Mouse (Mus musculus) midbrain, embryonic 10.5 days (tissue): ENCODE data around the gene Nrde2. TPM values are rescaled to one million over a fixed set of nuclear protein-coding genes. Genes with fewer than 3 reads are reported as not detected.
"Not testable (repeated sequence)": the region's sequence is repeated elsewhere in the genome, so short reads cannot be mapped to it uniquely, and the experiment has no call there.

Source experiments
- DNase-seq: peaks from one replicate; pipeline ENCODE4 v3.0.0-alpha.2; 2017; ENCODE audit warnings: low spot score
- H3K27ac ChIP-seq: fragments of 300-500 bp; sonication (generic); replicated peaks from 2 replicates; pipeline ENCODE4 v1.5.1; 2016; ENCODE audit warnings: mild to moderate bottlenecking
- H3K27me3 ChIP-seq: fragments of 300-500 bp; sonication (generic); 2 replicates; pipeline ENCODE4 v1.6.1; 2016; ENCODE audit warnings: low read depth, mild to moderate bottlenecking; ENCODE audit not compliant: poor library complexity, severe bottlenecking
- H3K36me3 ChIP-seq: fragments of 300-500 bp; sonication (generic); 2 replicates; pipeline ENCODE4 v1.6.1; 2016; ENCODE audit warnings: mild to moderate bottlenecking, moderate library complexity
- H3K4me1 ChIP-seq: fragments of 300-500 bp; sonication (generic); 2 replicates; pipeline ENCODE4 v1.6.1; 2016
- H3K4me3 ChIP-seq: fragments of 300-500 bp; sonication (generic); 2 replicates; pipeline ENCODE4 v1.5.1; 2016; ENCODE audit warnings: mild to moderate bottlenecking, moderate library complexity
- H3K9me3 ChIP-seq: fragments of 300-500 bp; sonication (generic); replicated peaks from 2 replicates; pipeline ENCODE4 v1.6.1; 2016; ENCODE audit warnings: mild to moderate bottlenecking
- WGBS: fragments of 180-500 bp; shearing (Covaris S2); methylation state at CpG from one replicate; pipeline ENCODE4 v1.1.7; 2016; 5-methylcytosine and 5-hydroxymethylcytosine counted together
- polyA plus RNA-seq: library from polyadenylated mRNA; unstranded; fragments of >200 nt; fragmentation: Nextera tagmentation; extraction: Ambion mirVana; gene quantifications from 2 replicates; pipeline ENCODE4 v1.2.1, GENCODE M21; 2016

Gene Nrde2
- polyA plus RNA-seq, 1 experiment from 2014 or later: 14.1 TPM

DNA sequence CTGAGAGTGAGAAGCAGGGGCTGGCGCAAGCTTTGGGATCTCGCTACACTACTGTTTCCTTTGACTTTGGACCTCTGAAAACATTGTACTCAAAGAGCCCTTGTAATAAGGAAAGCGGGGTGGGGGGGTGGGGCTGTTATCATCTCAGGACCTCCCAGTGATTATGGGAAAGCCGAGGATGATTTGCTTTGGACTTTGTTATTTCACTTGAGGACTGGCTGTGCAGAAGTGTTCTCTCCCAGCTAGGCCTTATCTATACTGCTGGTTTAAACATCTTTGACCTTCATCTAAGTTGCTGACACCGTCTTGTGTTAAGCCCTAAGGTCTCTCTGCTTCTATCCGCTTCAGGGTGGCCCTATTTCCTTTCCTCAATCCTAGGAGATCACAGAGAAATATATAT, 31.3 kb upstream of the Nrde2 start:
- H3K9me3 ChIP-seq: no peaks in the 10 kb centered on the region
- no peak overlapping the region for H3K4me3 ChIP-seq
- no peaks in the 10 kb centered on the region for H3K27me3 ChIP-seq
- 90% methylated on average over 6 of the region's 6 CpGs for WGBS
- H3K27ac ChIP-seq: no peak overlapping the region
- DNase-seq: no peak
- H3K36me3 ChIP-seq: no peaks in the 10 kb centered on the region
- H3K4me1 ChIP-seq: peaks cover 29% of the 10 kb centered on the region

DNA sequence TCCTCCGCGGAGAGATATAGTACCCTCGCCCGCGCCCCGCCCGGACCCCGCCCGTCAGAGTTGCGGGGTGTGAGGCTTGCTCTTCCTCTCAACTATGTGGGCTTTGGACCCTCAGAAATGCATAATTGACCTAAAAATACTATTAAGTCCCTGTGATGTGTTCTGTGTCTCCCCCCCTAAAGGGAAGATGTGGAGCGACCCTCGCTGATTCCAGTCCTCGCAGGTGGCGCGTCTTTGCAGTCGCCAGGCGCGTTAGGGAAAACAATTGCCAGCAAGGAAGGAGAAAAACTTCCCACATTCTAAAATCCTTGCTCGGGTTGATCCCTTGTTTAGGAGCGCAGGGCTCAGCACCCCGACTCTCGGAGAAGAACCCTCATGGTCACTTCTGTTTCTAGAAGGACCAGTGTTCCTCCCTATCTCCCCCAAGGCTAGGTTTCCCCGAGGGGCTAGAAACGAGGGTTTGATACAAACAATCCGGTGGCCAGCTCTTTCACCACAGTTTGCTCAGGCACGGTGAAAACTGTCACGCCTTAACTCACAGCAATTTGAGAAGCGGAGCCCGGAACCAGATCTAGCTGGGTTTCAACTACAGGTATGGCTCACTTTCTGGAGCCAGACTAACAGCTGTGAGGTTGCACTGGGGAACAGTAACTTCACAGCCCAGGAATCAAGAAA, 28.4 kb upstream of the Nrde2 start:
- Histone ChIP-seq H3K36me3 (no peaks in the 10 kb centered on the region), H3K27me3 (no peaks in the 10 kb centered on the region), H3K4me3 (peak overlapping the region; percentile 72), H3K4me1 (peaks cover 32% of the 10 kb centered on the region), H3K27ac (peak overlapping the region; percentile 97), H3K9me3 (0 out of 2 replicates have a peak, but pooled peaks cover 2% of the 10 kb centered on the region)
- 1% methylated on average over 29 of the region's 29 CpGs for WGBS
- no peak for DNase-seq

DNA sequence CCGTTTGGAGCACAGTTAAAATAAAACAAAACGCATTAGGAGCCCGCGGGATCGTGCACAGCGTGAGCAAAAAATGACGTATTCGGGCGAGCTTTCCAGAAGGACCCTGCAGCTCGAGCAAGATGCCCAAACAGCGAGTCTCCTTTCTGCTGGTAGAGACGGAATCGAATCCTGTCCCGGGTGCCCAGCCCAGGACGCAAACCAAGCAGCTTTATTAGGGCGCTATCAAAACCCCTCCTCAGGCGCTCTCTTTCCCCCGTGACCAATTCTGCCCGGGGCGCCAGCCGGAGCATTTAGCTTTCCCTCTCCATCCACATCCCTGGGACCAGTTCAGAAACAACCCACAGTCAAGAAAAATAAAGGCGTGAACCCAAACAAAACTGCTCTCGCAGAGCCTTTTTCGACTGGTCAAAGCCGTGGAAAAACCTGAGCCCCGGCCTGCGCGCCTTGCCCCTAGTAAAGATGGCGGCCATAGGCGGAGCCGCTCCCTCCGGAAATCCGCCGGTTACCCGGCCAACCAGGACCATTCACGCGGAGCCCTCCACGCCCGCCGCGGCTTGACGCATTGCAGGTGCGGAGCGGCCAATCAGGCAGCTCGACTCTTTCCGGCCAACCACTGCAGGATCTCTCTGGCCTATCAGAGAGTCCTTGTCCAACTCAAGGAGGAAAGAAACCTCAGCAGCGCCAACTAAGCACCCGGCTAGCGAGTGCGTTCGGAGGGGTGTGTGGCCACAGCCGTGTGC, 27.7 kb upstream of the Nrde2 start:
- Histone ChIP-seq H3K4me1 (peaks cover 28% of the 10 kb centered on the region), H3K36me3 (no peaks in the 10 kb centered on the region), H3K27ac (peak overlapping the region; percentile 97), H3K4me3 (peak overlapping the region; percentile 72), H3K27me3 (no peaks in the 10 kb centered on the region), H3K9me3 (0 out of 2 replicates have a peak, but pooled peaks cover 4% of the 10 kb centered on the region)
- under 1% methylated on average over 52 of the region's 52 CpGs for WGBS
- peak; percentile 99 for DNase-seq

DNA sequence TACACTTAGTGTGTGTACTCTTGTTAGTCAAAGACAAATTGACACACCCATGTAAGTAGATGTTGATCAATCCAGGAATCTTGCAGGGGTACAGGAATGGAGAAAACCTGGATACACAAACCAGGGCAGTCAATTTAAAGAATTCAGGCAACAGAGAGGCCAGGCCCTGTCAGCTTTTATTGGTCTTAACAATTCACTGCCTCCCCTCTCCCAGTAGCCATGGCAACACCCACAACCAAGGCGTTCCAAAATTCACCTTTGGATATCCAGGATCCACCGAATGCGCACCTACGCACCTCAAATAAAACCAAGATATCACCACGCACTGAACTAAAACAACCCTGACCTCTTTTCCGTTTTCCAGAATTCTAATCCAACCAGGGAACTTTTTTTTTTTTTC, 26.9 kb upstream of the Nrde2 start:
- H3K27ac ChIP-seq: peak overlapping the region; percentile 97
- WGBS: 14% methylated on average over 6 of the region's 6 CpGs
- H3K27me3 ChIP-seq: no peaks in the 10 kb centered on the region
- H3K4me1 ChIP-seq: peaks cover 22% of the 10 kb centered on the region
- H3K36me3 ChIP-seq: no peaks in the 10 kb centered on the region
- H3K4me3 ChIP-seq: peak overlapping the region; percentile 72
- 0 out of 2 replicates have a peak, but pooled peaks cover 4% of the 10 kb centered on the region for H3K9me3 ChIP-seq
- DNase-seq: peak; percentile 55

DNA sequence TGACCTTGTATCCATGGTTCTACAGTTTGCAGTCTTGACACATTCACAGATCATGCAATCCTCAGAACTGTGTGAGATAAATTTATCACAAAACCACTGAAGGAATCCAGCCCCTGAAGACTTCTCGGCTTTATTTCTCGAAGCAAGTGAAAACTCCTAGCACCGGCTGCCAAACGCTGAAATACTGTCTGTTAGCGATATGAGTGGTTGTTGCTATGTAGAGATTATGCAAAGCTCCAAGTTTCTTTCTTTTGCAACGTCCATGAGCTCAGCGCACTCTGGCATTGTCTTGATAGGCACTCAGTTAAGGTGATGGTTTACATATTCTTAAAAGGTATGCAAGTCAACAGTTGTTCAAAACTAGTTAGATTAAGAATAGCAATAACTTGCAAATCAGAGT, 26.4 kb upstream of the Nrde2 start:
- Histone ChIP-seq H3K36me3 (no peaks in the 10 kb centered on the region), H3K9me3 (0 out of 2 replicates have a peak, but pooled peaks cover 4% of the 10 kb centered on the region), H3K27me3 (no peaks in the 10 kb centered on the region), H3K27ac (peak overlapping the region; percentile 97), H3K4me3 (no peak overlapping the region; the same call in 1 of the 2 replicates), H3K4me1 (peaks cover 22% of the 10 kb centered on the region)
- 83% methylated on average over 7 of the region's 7 CpGs for WGBS
- no peak for DNase-seq

DNA sequence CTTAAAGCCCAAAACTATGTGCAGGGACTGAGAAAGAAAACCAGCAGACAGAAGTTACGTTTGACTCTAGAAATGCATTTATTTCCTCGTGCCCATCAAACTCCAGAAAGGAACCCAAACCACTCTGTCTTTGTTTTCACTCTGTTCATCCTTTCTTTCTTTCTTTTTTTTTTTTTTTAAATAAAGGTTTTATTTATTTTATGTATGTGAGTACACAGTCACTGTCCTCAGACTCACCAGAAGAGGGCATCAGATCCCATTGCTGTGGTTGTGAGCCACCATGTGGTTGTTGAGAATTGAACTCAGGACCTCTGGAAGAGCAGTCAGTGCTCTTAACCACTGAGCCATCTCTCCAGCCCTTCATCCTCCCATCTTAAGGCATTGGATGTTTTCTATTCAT, 25.5 kb upstream of the Nrde2 start:
- H3K27me3 ChIP-seq, H3K27ac ChIP-seq, H3K4me3 ChIP-seq, H3K9me3 ChIP-seq, DNase-seq, H3K36me3 ChIP-seq: not testable (repeated sequence)
- peaks cover 22% of the 10 kb centered on the region for H3K4me1 ChIP-seq
- WGBS: 88% methylated on average over 2 of the region's 2 CpGs

DNA sequence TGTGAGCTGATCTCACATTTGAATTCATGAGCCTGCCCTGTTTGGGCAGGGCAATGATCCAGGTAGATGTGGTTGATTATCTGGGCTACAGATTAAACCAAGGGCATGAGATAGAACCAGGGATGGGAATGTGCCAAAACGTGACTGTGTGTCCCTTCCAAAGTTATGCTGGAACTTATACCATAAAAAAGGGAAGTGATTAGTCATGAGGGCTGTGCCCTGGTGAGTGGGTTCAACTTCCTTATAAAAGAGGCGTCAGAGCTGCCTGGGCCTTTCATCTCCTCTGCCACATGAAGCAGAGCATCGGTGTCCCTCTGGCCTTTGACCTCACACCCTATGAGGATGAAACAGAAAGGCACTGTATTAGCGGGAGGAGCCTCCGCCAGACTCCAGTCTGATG, 24.5 kb upstream of the Nrde2 start:
- H3K27me3 ChIP-seq: no peaks in the 10 kb centered on the region

DNA sequence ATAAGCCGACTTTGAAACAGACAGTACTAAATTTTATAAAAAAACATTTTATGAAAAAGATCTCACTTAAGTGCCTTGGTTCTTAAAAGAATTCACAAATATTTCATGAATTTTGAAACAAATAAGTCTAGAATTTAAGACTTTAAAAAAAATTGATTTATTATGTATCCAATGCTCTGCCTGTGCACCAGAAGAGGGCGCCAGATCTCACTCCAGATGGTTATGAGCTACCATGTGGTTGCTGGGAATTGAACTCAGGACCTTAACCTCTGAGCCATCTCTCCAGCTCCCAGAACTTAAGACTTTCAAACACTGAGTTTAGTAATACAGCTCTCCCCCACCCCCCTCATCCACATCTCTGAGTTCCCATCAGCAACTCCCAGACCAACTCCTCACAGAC, 23.2 kb upstream of the Nrde2 start:
- Histone ChIP-seq H3K27me3 (no peaks in the 10 kb centered on the region), H3K36me3 (no peaks in the 10 kb centered on the region), H3K9me3 (0 out of 2 replicates have a peak, but pooled peaks cover 4% of the 10 kb centered on the region), H3K27ac (no peak overlapping the region), H3K4me1 (peaks cover 21% of the 10 kb centered on the region), H3K4me3 (no peak overlapping the region)
- WGBS: 81% methylated on average over 2 of the region's 2 CpGs
- no peak for DNase-seq

More for the DNA sequence above, 24.5 kb upstream of the Nrde2 start:
- no peak overlapping the region for H3K4me3 ChIP-seq
- peaks cover 27% of the 10 kb centered on the region for H3K4me1 ChIP-seq
- 76% methylated on average over 5 of the region's 5 CpGs for WGBS
- H3K36me3 ChIP-seq: no peaks in the 10 kb centered on the region
- no peak for DNase-seq
- H3K9me3 ChIP-seq: 0 out of 2 replicates have a peak, but pooled peaks cover 4% of the 10 kb centered on the region
- no peak overlapping the region for H3K27ac ChIP-seq

DNA sequence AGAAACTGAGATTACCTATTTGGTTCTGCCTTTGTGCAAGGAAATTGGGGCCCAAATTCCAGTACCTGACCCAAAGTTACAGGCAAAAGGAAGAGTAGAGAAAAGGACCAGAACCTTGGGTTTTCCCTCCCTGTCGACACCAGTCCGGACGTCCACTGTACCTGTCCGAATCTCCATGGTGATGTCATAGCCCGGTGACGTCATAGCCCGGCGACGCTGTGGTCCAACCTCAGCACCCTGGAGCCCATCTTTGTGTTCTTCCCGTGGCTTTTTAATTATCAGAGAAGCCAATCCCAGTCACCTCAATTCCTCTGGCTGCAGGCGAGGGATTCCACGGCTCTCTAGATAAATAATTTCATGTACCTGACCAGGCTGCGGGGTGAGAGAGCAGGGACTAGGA, 21.3 kb upstream of the Nrde2 start:
- peaks cover 17% of the 10 kb centered on the region for H3K4me1 ChIP-seq
- H3K27me3 ChIP-seq: no peaks in the 10 kb centered on the region
- no peak overlapping the region for H3K27ac ChIP-seq
- no peak for DNase-seq
- no peaks in the 10 kb centered on the region for H3K36me3 ChIP-seq
- H3K4me3 ChIP-seq: no peak overlapping the region
- H3K9me3 ChIP-seq: 0 out of 2 replicates have a peak, but pooled peaks cover 4% of the 10 kb centered on the region
- WGBS: 91% methylated on average over 13 of the region's 13 CpGs

DNA sequence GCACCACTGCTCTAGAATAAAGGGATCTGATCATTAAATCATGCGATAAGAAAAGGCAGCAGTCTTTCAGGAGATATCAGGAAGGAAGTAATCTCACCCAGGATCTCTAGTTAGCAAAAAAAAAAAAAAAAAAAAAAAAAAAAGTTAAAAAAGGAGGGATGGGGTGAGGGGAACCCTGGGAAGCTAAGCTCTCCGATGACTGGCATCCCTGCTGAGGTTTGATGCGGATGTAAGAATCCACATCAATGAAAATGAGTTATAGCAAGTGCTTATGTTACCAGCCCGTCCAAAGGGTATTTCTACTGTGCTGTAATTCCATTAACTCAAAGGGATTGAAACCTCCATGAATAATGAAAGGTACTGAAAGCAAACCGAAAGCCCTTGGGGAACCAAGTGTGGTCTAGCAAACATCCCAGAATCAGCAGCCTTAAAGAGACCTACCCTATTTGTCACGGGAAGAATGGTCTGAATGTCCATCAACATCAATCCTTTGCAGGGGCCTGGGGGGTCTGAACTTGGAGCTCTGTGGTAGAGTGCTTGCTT, 19.5 kb upstream of the Nrde2 start:
- 44% methylated on average over 6 of the region's 6 CpGs for WGBS
- Histone ChIP-seq H3K9me3 (0 out of 2 replicates have a peak, but pooled peaks cover 4% of the 10 kb centered on the region), H3K4me3 (no peak overlapping the region), H3K36me3 (no peaks in the 10 kb centered on the region), H3K27me3 (no peaks in the 10 kb centered on the region), H3K4me1 (peaks cover 14% of the 10 kb centered on the region), H3K27ac (no peak overlapping the region)
- DNase-seq: no peak

DNA sequence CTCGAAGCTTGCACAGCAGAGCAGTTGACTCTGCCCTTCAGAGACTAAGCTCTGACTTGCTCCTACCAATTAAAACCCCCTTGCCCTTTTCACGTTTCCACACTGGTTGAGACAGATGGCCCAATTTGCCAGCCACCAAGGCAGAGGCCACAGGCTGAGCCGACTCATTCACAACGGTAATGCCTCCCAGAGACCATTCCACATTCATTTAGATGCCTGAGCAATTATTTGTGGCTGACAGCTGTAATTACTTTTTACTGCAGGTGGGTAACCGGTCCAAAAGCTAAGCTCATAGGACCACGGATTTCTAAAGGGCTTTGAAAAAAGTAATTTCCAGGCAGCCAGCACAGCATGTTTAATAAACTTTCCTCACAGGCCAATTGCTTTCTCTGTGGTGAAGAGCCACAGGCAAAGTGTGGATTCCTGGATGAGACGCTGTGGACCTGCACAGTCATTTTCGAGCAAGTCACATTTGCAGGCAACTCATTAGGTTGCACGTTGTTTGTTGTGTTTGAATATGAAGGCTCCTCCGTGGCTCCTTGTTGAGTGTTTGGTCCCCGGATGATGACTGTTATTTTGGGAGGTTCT, 17.1 kb upstream of the Nrde2 start:
- Histone ChIP-seq H3K27me3 (no peaks in the 10 kb centered on the region), H3K4me3 (no peak overlapping the region), H3K36me3 (no peaks in the 10 kb centered on the region), H3K27ac (no peak overlapping the region), H3K4me1 (peaks cover 14% of the 10 kb centered on the region), H3K9me3 (no peaks in the 10 kb centered on the region)
- DNase-seq: no peak
- WGBS: 69% methylated on average over 11 of the region's 11 CpGs

DNA sequence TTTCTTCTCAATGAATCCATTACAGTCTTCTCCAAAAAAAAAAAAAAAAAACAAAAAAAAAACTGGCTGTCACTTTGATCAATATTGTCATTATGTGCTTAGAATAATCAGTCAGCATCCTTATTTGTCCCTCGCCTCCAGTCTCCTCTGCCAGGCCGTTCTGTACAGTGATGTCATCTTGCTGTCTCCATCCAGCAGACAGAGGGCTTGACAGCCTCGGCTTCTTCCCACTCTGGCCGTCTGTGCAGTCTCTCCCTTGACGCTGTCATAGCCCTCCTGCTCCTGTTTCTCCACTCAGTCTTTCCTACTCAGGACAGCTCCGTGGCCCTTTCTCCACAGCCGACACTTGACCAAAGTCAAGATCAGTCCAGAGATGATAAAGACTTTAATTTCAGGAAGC, 13.0 kb upstream of the Nrde2 start:
- Histone ChIP-seq H3K36me3 (no peaks in the 10 kb centered on the region), H3K4me1 (peaks cover 17% of the 10 kb centered on the region), H3K4me3 (no peak overlapping the region), H3K27ac (no peak overlapping the region), H3K9me3 (no peaks in the 10 kb centered on the region), H3K27me3 (no peaks in the 10 kb centered on the region)
- 82% methylated on average over 7 of the region's 7 CpGs for WGBS
- no peak for DNase-seq
